Mouse (Mus musculus) hindbrain, embryonic 15.5 days (tissue): Measurements from ENCODE around the gene Zfp579. TPM values are rescaled to one million over a fixed set of nuclear protein-coding genes. Genes with fewer than 3 reads are reported as not detected.
"Not testable (repeated sequence)": the region's sequence is repeated elsewhere in the genome, so short reads cannot be mapped to it uniquely, and the experiment has no call there.

Source experiments
- ATAC-seq: fragments of 200-750 bp; cut with Nextera tagmentation; 2 replicates; pipeline ENCODE4 v1.8.0; 2017; ENCODE audit warnings: low read depth, moderate number of reproducible peaks, moderate TSS enrichment; ENCODE audit not compliant: low FRiP score
- H3K27ac ChIP-seq: fragments of 300-500 bp; sonication (generic); replicated peaks from 2 replicates; pipeline ENCODE4 v1.5.1; 2015; ENCODE audit warnings: mild to moderate bottlenecking, inconsistent platforms
- H3K27me3 ChIP-seq: fragments of 300-500 bp; sonication (generic); 2 replicates; pipeline ENCODE4 v1.6.1; 2015; ENCODE audit warnings: control low read depth, inconsistent platforms
- H3K36me3 ChIP-seq: fragments of 300-500 bp; sonication (generic); 2 replicates; pipeline ENCODE4 v1.6.1; 2015; ENCODE audit warnings: control low read depth, inconsistent platforms
- H3K4me1 ChIP-seq: fragments of 300-500 bp; sonication (generic); replicated peaks from 2 replicates; pipeline ENCODE4 v1.6.1; 2015; ENCODE audit warnings: control low read depth, inconsistent platforms
- H3K4me2 ChIP-seq: fragments of 300-500 bp; sonication (generic); 2 replicates; pipeline ENCODE4 v1.6.1; 2015; ENCODE audit warnings: moderate library complexity, mild to moderate bottlenecking, inconsistent platforms
- H3K4me3 ChIP-seq: fragments of 300-500 bp; sonication (generic); 2 replicates; pipeline ENCODE4 v1.5.1; 2015; ENCODE audit warnings: mild to moderate bottlenecking, inconsistent platforms
- H3K9ac ChIP-seq: fragments of 300-500 bp; sonication (generic); 2 replicates; pipeline ENCODE4 v1.6.1; 2015; ENCODE audit warnings: inconsistent platforms
- H3K9me3 ChIP-seq: fragments of 300-500 bp; sonication (generic); 2 replicates; pipeline ENCODE4 v1.6.1; 2016; ENCODE audit warnings: control low read depth, inconsistent platforms
- WGBS: fragments of 180-500 bp; shearing (Covaris S2); methylation state at CpG from one replicate; pipeline ENCODE4 v1.1.7; 2015; 5-methylcytosine and 5-hydroxymethylcytosine counted together
- polyA plus RNA-seq: library from polyadenylated mRNA; unstranded; fragments of >200 nt; fragmentation: Nextera tagmentation; extraction: Ambion mirVana; gene quantifications from 2 replicates; pipeline ENCODE4 v1.2.1, GENCODE M21; 2015

Zfp579 gene
- polyA plus RNA-seq, 1 experiment from 2014 or later: 66.8 TPM

DNA sequence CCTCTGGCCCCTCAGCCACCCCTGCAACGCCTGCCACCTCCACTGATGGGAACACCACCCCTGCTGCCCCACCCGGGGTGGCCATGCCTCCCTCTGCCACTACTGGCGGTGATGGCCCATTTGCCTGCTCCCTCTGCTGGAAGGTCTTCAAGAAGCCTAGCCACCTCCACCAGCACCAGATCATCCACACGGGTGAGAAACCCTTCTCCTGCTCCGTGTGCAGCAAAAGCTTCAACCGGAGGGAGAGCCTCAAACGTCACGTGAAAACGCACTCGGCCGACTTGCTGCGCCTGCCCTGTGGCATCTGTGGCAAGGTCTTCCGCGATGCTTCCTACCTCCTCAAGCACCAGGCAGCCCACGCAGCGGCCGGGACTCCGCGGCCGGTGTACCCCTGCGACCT lies 34.0 kb upstream of the Zfp579 start:
- H3K9ac ChIP-seq: no peak overlapping the region
- H3K4me2 ChIP-seq: no peak overlapping the region
- no peaks in the 10 kb centered on the region for H3K4me1 ChIP-seq
- H3K27me3 ChIP-seq: no peaks in the 10 kb centered on the region
- 89% methylated on average over 21 of the region's 21 CpGs for WGBS
- H3K27ac ChIP-seq: no peak overlapping the region
- no peak overlapping the region for H3K4me3 ChIP-seq
- ATAC-seq: no peak
- H3K9me3 ChIP-seq: peaks cover 8% of the 10 kb centered on the region
- H3K36me3 ChIP-seq: peaks cover 59% of the 10 kb centered on the region

GRCm38 (mm10) chr7:5029543-5029942 lies 33.6 kb upstream of the Zfp579 start:
- H3K9ac ChIP-seq: no peak overlapping the region
- peaks cover 55% of the 10 kb centered on the region for H3K36me3 ChIP-seq
- no peak overlapping the region for H3K27ac ChIP-seq
- no peaks in the 10 kb centered on the region for H3K4me1 ChIP-seq
- ATAC-seq: no peak
- peaks cover 8% of the 10 kb centered on the region for H3K9me3 ChIP-seq
- 96% methylated on average over 22 of the region's 22 CpGs for WGBS
- H3K27me3 ChIP-seq: no peaks in the 10 kb centered on the region
- no peak overlapping the region for H3K4me3 ChIP-seq
- no peak overlapping the region for H3K4me2 ChIP-seq

- H3K4me2 ChIP-seq: peak overlapping the region; percentile 82
- H3K36me3 ChIP-seq: peaks cover 8% of the 10 kb centered on the region; the same call in 1 of the 2 replicates
- 49% methylated on average over 5 of the region's 5 CpGs for WGBS
- H3K27me3 ChIP-seq: no peaks in the 10 kb centered on the region
- no peaks in the 10 kb centered on the region for H3K9me3 ChIP-seq
- H3K4me1 ChIP-seq: peaks cover 18% of the 10 kb centered on the region
- peak overlapping the region; percentile 79 for H3K4me3 ChIP-seq
- peak overlapping the region; percentile 93 for H3K27ac ChIP-seq
- no peak for ATAC-seq
- H3K9ac ChIP-seq: peak overlapping the region; percentile 93
Observed at GRCm38 (mm10) chr7:5021197-5021596, 25.2 kb upstream of the Zfp579 start.

GRCm38 (mm10) chr7:5020685-5021084 lies 24.7 kb upstream of the Zfp579 start:
- 0% methylated on average over 10 of the region's 15 CpGs for WGBS
- Histone ChIP-seq H3K9me3 (no peaks in the 10 kb centered on the region), H3K4me2 (peak overlapping the region; percentile 82), H3K4me3 (peak overlapping the region; percentile 79), H3K27me3 (no peaks in the 10 kb centered on the region), H3K36me3 (peaks cover 8% of the 10 kb centered on the region; the same call in 1 of the 2 replicates), H3K4me1 (peaks cover 22% of the 10 kb centered on the region), H3K27ac (peak overlapping the region; percentile 93), H3K9ac (peak overlapping the region; percentile 93)
- peak; percentile 3 for ATAC-seq

DNA sequence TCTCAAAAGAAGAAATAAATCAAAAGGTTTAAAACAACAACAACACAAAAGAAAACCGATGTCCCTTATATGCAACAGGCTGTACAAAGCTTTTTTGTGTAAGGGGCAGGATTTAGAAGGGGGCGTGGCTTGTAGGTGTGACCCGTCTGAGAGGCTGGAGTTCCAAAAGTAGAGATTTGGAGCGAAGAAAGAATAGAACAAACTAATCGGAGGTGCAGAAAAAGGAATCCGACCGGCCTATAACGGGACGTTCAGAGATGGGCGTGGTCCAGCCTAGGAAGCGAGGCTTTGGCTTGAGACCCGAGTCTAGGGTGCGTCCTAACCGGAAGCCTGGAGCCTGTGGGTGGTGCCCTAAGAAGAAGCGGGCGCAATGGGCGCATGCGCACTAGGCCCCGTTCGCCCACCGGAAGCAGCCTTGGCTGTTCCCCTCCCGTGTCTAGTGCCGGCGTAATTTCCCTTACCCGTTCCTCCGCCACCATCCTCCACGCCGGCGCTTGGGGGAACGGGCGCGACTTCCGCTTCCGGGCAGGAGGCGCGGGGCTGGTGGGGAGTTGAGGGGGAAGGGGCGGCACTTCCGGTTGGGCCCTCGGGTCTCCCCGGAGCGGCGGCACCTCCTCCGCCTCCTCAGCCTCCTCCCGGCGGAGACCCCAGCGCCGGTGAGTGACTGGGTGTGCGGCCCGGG lies 24.2 kb upstream of the Zfp579 start, which contains the start of the genes Zfp865 and Ccdc106:
Zfp865 (plus strand) TSS at position 377 of the 682 bp plus-strand sequence.
Ccdc106 (plus strand) TSS at position 554 of the 682 bp plus-strand sequence.
- peak within 1 kb of the TSS; percentile 93 for H3K9ac ChIP-seq
- H3K4me3 ChIP-seq: peak within 1 kb of the TSS; percentile 79
- peaks cover 22% of the 10 kb centered on the region for H3K4me1 ChIP-seq
- H3K36me3 ChIP-seq: peaks cover 8% of the 10 kb centered on the region; the same call in 1 of the 2 replicates
- under 1% methylated on average over 47 of the region's 49 CpGs for WGBS
- no peaks in the 10 kb centered on the region for H3K9me3 ChIP-seq
- H3K27me3 ChIP-seq: no peaks in the 10 kb centered on the region
- H3K4me2 ChIP-seq: peak within 1 kb of the TSS; percentile 82
- peak within 1 kb of the TSS; percentile 93 for H3K27ac ChIP-seq
- ATAC-seq: peak; percentile 93

- WGBS: 28% methylated on average over 8 of the region's 8 CpGs
- not testable (repeated sequence) for H3K27me3 ChIP-seq, H3K36me3 ChIP-seq, ATAC-seq, H3K9me3 ChIP-seq
- Histone ChIP-seq H3K9ac (peak overlapping the region; percentile 93; the same call in 1 of the 2 replicates), H3K4me1 (peaks cover 22% of the 10 kb centered on the region), H3K4me3 (peak overlapping the region; percentile 79), H3K27ac (peak overlapping the region; percentile 93), H3K4me2 (peak overlapping the region; percentile 82)
Observed at GRCm38 (mm10) chr7:5019576-5019975, 23.6 kb upstream of the Zfp579 start.

DNA sequence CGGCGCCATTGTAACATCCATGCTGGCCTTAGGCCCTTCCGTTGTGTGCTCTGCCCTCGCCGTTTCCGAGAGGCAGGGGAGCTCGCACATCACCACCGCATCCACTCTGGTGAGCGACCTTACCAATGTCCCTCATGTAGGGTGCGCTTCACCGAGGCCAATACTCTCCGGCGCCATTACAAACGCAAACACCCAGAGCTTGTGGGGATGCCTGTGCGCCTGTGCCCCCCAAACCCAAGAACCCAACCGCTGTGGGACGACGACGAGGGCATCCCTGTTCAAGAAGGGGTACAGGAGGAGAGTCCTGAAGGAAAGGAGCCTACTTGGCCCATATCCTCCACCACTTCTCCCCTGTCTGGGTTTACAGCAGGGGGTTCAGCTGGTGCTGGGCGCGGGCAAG lies 22.0 kb upstream of the Zfp579 start:
- no peak overlapping the region for H3K9ac ChIP-seq

GRCm38 (mm10) chr7:5017352-5017751 lies 21.4 kb upstream of the Zfp579 start:
- H3K9ac ChIP-seq: no peak overlapping the region
- ATAC-seq: no peak
- no peaks in the 10 kb centered on the region for H3K27me3 ChIP-seq
- H3K27ac ChIP-seq: no peak overlapping the region
- 91% methylated on average over 16 of the region's 16 CpGs for WGBS
- H3K4me1 ChIP-seq: peaks cover 22% of the 10 kb centered on the region
- H3K36me3 ChIP-seq: peaks cover 5% of the 10 kb centered on the region
- H3K4me2 ChIP-seq: no peak overlapping the region
- H3K9me3 ChIP-seq: no peaks in the 10 kb centered on the region
- H3K4me3 ChIP-seq: no peak overlapping the region

More for the DNA sequence above, 22.0 kb upstream of the Zfp579 start:
- peaks cover 7% of the 10 kb centered on the region; the same call in 1 of the 2 replicates for H3K36me3 ChIP-seq
- no peak for ATAC-seq
- H3K27me3 ChIP-seq: no peaks in the 10 kb centered on the region
- WGBS: 96% methylated on average over 21 of the region's 21 CpGs
- no peaks in the 10 kb centered on the region for H3K9me3 ChIP-seq
- H3K27ac ChIP-seq: no peak overlapping the region
- no peak overlapping the region for H3K4me3 ChIP-seq
- no peak overlapping the region for H3K4me2 ChIP-seq
- H3K4me1 ChIP-seq: peaks cover 22% of the 10 kb centered on the region

DNA sequence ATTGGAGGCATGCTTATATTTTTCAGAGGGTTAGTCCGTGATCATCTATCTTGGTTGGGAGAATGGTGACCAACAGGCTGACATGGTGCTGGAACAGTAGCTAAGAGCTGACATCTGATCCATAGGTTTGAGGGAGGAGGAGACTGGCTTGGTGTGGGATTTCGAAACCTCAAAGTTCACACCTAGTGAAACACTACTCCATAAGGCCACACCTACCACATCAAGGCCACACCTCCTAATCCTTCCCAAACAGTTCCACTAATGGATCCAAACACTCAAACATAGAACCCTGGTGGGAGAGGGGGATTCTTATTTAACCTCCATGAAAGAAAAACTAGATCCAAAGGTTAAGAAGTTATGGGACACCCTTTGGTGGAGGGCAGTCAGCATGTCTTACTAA lies 21.0 kb upstream of the Zfp579 start:
- peaks cover 8% of the 10 kb centered on the region for H3K36me3 ChIP-seq
- 94% methylated on average over 2 of the region's 2 CpGs for WGBS
- H3K4me2 ChIP-seq: no peak overlapping the region
- no peak overlapping the region for H3K27ac ChIP-seq
- ATAC-seq: no peak
- no peaks in the 10 kb centered on the region for H3K9me3 ChIP-seq
- peaks cover 21% of the 10 kb centered on the region for H3K4me1 ChIP-seq
- no peaks in the 10 kb centered on the region for H3K27me3 ChIP-seq
- H3K4me3 ChIP-seq: no peak overlapping the region
- no peak overlapping the region for H3K9ac ChIP-seq

DNA sequence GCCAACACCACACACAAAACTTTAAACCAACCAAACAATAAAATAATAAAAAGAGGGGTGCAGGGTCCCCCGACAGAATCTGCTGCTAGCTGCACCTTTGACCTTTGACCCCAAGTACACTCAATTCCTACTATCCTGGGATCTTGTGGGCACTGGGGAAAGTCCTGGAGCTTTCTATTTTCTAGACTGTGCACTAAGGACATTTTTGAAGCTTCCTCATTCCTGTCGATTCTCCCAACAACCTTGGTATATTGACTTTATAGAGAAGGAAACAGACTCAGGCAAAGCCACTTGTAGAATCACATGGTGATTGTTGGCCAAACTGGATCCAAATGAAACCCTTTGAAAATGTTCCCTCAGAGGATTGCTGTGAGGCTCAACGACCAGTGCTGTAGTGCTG lies 20.1 kb upstream of the Zfp579 start:
- H3K36me3 ChIP-seq: peaks cover 16% of the 10 kb centered on the region
- H3K27ac ChIP-seq: peak overlapping the region; percentile 99
- no peak for ATAC-seq
- H3K27me3 ChIP-seq: no peaks in the 10 kb centered on the region
- no peaks in the 10 kb centered on the region for H3K9me3 ChIP-seq
- H3K9ac ChIP-seq: peak overlapping the region; percentile 61
- peak overlapping the region; percentile 64 for H3K4me2 ChIP-seq
- H3K4me1 ChIP-seq: peaks cover 12% of the 10 kb centered on the region
- WGBS: 63% methylated on average over 3 of the region's 3 CpGs
- H3K4me3 ChIP-seq: peak overlapping the region; percentile 87

DNA sequence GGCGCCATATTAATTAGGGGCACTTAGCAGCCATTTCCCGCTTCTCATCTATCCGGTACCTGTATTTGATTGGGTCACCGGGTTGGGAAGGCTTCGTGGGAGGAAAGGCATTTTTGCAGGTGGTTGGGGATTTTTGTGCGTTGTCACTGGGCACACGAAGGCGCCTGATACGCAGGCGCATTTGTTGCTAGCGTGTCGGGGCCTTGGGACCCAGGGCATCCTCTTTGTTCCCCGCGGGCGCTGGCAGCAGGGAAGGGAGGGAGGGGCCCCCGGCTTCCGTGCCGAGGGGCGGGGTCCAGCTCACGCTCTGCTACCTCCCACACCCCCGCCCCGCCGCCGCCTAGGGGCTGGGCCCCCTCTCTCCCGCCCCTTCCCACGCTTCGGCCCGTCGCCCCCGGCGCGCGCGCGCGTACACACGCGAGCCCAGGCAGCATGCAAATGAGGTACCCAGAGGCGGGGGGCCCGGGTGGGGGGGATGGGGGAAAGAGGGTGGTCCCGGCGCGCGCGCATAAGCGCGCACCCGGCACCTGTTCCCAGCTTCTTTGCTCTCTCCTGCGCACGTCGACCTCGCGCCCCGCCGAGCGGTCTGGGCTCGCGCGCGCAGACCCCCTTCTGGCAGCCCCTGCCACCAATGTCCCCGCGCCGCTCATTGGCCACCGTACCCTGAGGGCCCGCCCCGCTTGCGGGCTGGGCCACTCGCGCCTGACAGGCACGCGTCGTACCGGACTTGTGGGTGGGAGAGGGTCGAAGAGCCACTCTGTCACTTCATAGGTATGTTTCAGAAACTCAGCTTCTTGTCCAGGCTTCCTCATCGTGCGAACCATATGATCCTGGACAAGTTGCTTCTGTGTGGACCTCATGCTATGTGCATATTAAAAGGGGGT lies 19.4 kb upstream of the Zfp579 start, which contains the start of gene Gm44973:
Gm44973 (plus strand) TSS at position 379 of the 884 bp plus-strand sequence.
- Histone ChIP-seq H3K9ac (peak within 1 kb of the TSS; percentile 76), H3K36me3 (peaks cover 23% of the 10 kb centered on the region), H3K4me3 (peak within 1 kb of the TSS; percentile 87), H3K27me3 (no peaks in the 10 kb centered on the region), H3K4me1 (peaks cover 10% of the 10 kb centered on the region), H3K4me2 (peak within 1 kb of the TSS; percentile 64), H3K9me3 (no peaks in the 10 kb centered on the region), H3K27ac (peak within 1 kb of the TSS; percentile 99)
- under 1% methylated on average over 54 of the region's 76 CpGs for WGBS
- peak; percentile 80 for ATAC-seq
